Mouse (Mus musculus): Measurements from ENCODE around the gene Apol7e. TPM values are rescaled to one million over a fixed set of nuclear protein-coding genes. Genes with fewer than 3 reads are reported as not detected.
"Not testable (repeated sequence)": the region's sequence is repeated elsewhere in the genome, so short reads cannot be mapped to it uniquely, and the experiment has no call there.

Gene Apol7e
- polyA plus RNA-seq, 1 experiment from 2014 or later = not detected

GRCm38 (mm10) chr15:77732851-77733250 is 34.2 kb downstream of the Apol7e start:
- ATAC-seq; H3K9ac ChIP-seq (replicated peaks; ENCODE audit: low read depth, low read length); H3K4me1 ChIP-seq (replicated peaks; ENCODE audit: control insufficient read depth, insufficient read depth, low read length); H3K9me3 ChIP-seq (ENCODE audit: control insufficient read depth, low read length); H3K27me3 ChIP-seq (replicated peaks; ENCODE audit: control insufficient read depth, insufficient read depth, low read length); H3K4me2 ChIP-seq (ENCODE audit: low read length); H3K36me3 ChIP-seq (ENCODE audit: control insufficient read depth, insufficient read depth); H3K27ac ChIP-seq (ENCODE audit: low read length); H3K4me3 ChIP-seq (replicated peaks; ENCODE audit: low read length): not testable (repeated sequence)
- 72% methylated on average over 10 of the region's 10 CpGs for WGBS

- H3K9me3 ChIP-seq (ENCODE audit: control insufficient read depth, low read length); H3K27me3 ChIP-seq (replicated peaks; ENCODE audit: control insufficient read depth, insufficient read depth, low read length); H3K4me1 ChIP-seq (replicated peaks; ENCODE audit: control insufficient read depth, insufficient read depth, low read length); H3K4me3 ChIP-seq (replicated peaks; ENCODE audit: low read length); ATAC-seq; H3K27ac ChIP-seq (ENCODE audit: low read length); H3K9ac ChIP-seq (replicated peaks; ENCODE audit: low read depth, low read length); H3K4me2 ChIP-seq (ENCODE audit: low read length); H3K36me3 ChIP-seq (ENCODE audit: control insufficient read depth, insufficient read depth): not testable (repeated sequence)
- 77% methylated on average over 8 of the region's 8 CpGs for WGBS
Measured at GRCm38 (mm10) chr15:77733380-77733779, 34.7 kb downstream of the Apol7e start.

GRCm38 (mm10) chr15:77733903-77734302 is 35.2 kb downstream of the Apol7e start:
- H3K36me3 ChIP-seq (ENCODE audit: control insufficient read depth, insufficient read depth); H3K4me3 ChIP-seq (replicated peaks; ENCODE audit: low read length); H3K4me2 ChIP-seq (ENCODE audit: low read length); H3K9ac ChIP-seq (replicated peaks; ENCODE audit: low read depth, low read length); H3K4me1 ChIP-seq (replicated peaks; ENCODE audit: control insufficient read depth, insufficient read depth, low read length); ATAC-seq; H3K27me3 ChIP-seq (replicated peaks; ENCODE audit: control insufficient read depth, insufficient read depth, low read length); H3K27ac ChIP-seq (ENCODE audit: low read length); H3K9me3 ChIP-seq (ENCODE audit: control insufficient read depth, low read length): not testable (repeated sequence)
- WGBS = 63% methylated on average over 4 of the region's 4 CpGs

- Histone ChIP-seq H3K4me3 (replicated peaks; ENCODE audit: low read length) (no peak overlapping the region), H3K27me3 (replicated peaks; ENCODE audit: control insufficient read depth, insufficient read depth, low read length) (no peaks in the 10 kb centered on the region), H3K9me3 (ENCODE audit: control insufficient read depth, low read length) (no peaks in the 10 kb centered on the region), H3K4me1 (replicated peaks; ENCODE audit: control insufficient read depth, insufficient read depth, low read length) (no peaks in the 10 kb centered on the region), H3K9ac (replicated peaks; ENCODE audit: low read depth, low read length) (no peak overlapping the region), H3K4me2 (ENCODE audit: low read length) (no peak overlapping the region), H3K36me3 (ENCODE audit: control insufficient read depth, insufficient read depth) (no peaks in the 10 kb centered on the region), H3K27ac (ENCODE audit: low read length) (no peak overlapping the region)
- ATAC-seq = no peak
- WGBS = 79% methylated on average over 9 of the region's 9 CpGs
Measured at GRCm38 (mm10) chr15:77740511-77741297, 42.0 kb downstream of the Apol7e start.

GRCm38 (mm10) chr15:77741556-77741955 is 42.9 kb downstream of the Apol7e start:
- not testable (repeated sequence) for H3K4me3 ChIP-seq (replicated peaks; ENCODE audit: low read length); H3K27me3 ChIP-seq (replicated peaks; ENCODE audit: control insufficient read depth, insufficient read depth, low read length); H3K9me3 ChIP-seq (ENCODE audit: control insufficient read depth, low read length); H3K4me1 ChIP-seq (replicated peaks; ENCODE audit: control insufficient read depth, insufficient read depth, low read length); ATAC-seq; H3K9ac ChIP-seq (replicated peaks; ENCODE audit: low read depth, low read length); H3K27ac ChIP-seq (ENCODE audit: low read length); H3K4me2 ChIP-seq (ENCODE audit: low read length); H3K36me3 ChIP-seq (ENCODE audit: control insufficient read depth, insufficient read depth)
- 90% methylated on average over 6 of the region's 6 CpGs for WGBS

GRCm38 (mm10) chr15:77744632-77745031 is 46.0 kb downstream of the Apol7e start:
- 56% methylated on average over 5 of the region's 5 CpGs for WGBS
- H3K4me2 ChIP-seq (ENCODE audit: low read length) = no peak overlapping the region
- no peak for ATAC-seq
- H3K9me3 ChIP-seq (ENCODE audit: control insufficient read depth, low read length) = no peaks in the 10 kb centered on the region
- no peak overlapping the region for H3K9ac ChIP-seq (replicated peaks; ENCODE audit: low read depth, low read length)
- no peaks in the 10 kb centered on the region for H3K27me3 ChIP-seq (replicated peaks; ENCODE audit: control insufficient read depth, insufficient read depth, low read length)
- H3K4me1 ChIP-seq (replicated peaks; ENCODE audit: control insufficient read depth, insufficient read depth, low read length) = no peaks in the 10 kb centered on the region
- H3K27ac ChIP-seq (ENCODE audit: low read length) = no peak overlapping the region
- no peak overlapping the region for H3K4me3 ChIP-seq (replicated peaks; ENCODE audit: low read length)
- no peaks in the 10 kb centered on the region for H3K36me3 ChIP-seq (ENCODE audit: control insufficient read depth, insufficient read depth)

- no peaks in the 10 kb centered on the region for H3K27me3 ChIP-seq (replicated peaks; ENCODE audit: control insufficient read depth, insufficient read depth, low read length)
- H3K27ac ChIP-seq (ENCODE audit: low read length) = no peak overlapping the region
- ATAC-seq = no peak
- no peaks in the 10 kb centered on the region for H3K36me3 ChIP-seq (ENCODE audit: control insufficient read depth, insufficient read depth)
- no peaks in the 10 kb centered on the region for H3K9me3 ChIP-seq (ENCODE audit: control insufficient read depth, low read length)
- no peak overlapping the region for H3K4me2 ChIP-seq (ENCODE audit: low read length)
- H3K4me1 ChIP-seq (replicated peaks; ENCODE audit: control insufficient read depth, insufficient read depth, low read length) = no peaks in the 10 kb centered on the region
- H3K4me3 ChIP-seq (replicated peaks; ENCODE audit: low read length) = no peak overlapping the region
- no peak overlapping the region for H3K9ac ChIP-seq (replicated peaks; ENCODE audit: low read depth, low read length)
Measured at GRCm38 (mm10) chr15:77745081-77745480, 46.4 kb downstream of the Apol7e start.

- no peak overlapping the region for H3K27ac ChIP-seq (ENCODE audit: low read length)
- peak; percentile 36; the same call in 1 of the 2 replicates for ATAC-seq
- H3K4me1 ChIP-seq (replicated peaks; ENCODE audit: control insufficient read depth, insufficient read depth, low read length) = no peaks in the 10 kb centered on the region
- H3K36me3 ChIP-seq (ENCODE audit: control insufficient read depth, insufficient read depth) = no peaks in the 10 kb centered on the region
- no peak overlapping the region for H3K4me3 ChIP-seq (replicated peaks; ENCODE audit: low read length)
- 95% methylated on average over 1 of the region's 1 CpGs for WGBS
- H3K4me2 ChIP-seq (ENCODE audit: low read length) = no peak overlapping the region
- H3K9me3 ChIP-seq (ENCODE audit: control insufficient read depth, low read length) = no peaks in the 10 kb centered on the region
- no peak overlapping the region for H3K9ac ChIP-seq (replicated peaks; ENCODE audit: low read depth, low read length)
- H3K27me3 ChIP-seq (replicated peaks; ENCODE audit: control insufficient read depth, insufficient read depth, low read length) = no peaks in the 10 kb centered on the region
Measured at GRCm38 (mm10) chr15:77746326-77746725, 47.7 kb downstream of the Apol7e start.

- H3K9me3 ChIP-seq (ENCODE audit: control insufficient read depth, low read length) = no peaks in the 10 kb centered on the region
- H3K9ac ChIP-seq (replicated peaks; ENCODE audit: low read depth, low read length) = no peak overlapping the region
- H3K4me2 ChIP-seq (ENCODE audit: low read length) = no peak overlapping the region
- no peaks in the 10 kb centered on the region for H3K4me1 ChIP-seq (replicated peaks; ENCODE audit: control insufficient read depth, insufficient read depth, low read length)
- no peak overlapping the region for H3K4me3 ChIP-seq (replicated peaks; ENCODE audit: low read length)
- no peaks in the 10 kb centered on the region for H3K27me3 ChIP-seq (replicated peaks; ENCODE audit: control insufficient read depth, insufficient read depth, low read length)
- H3K36me3 ChIP-seq (ENCODE audit: control insufficient read depth, insufficient read depth) = no peaks in the 10 kb centered on the region
- 83% methylated on average over 3 of the region's 3 CpGs for WGBS
- no peak for ATAC-seq
- no peak overlapping the region for H3K27ac ChIP-seq (ENCODE audit: low read length)
Measured at GRCm38 (mm10) chr15:77748414-77748813, 49.8 kb downstream of the Apol7e start.

- Histone ChIP-seq H3K4me1 (replicated peaks; ENCODE audit: control insufficient read depth, insufficient read depth, low read length) (no peaks in the 10 kb centered on the region), H3K4me3 (replicated peaks; ENCODE audit: low read length) (no peak overlapping the region), H3K36me3 (ENCODE audit: control insufficient read depth, insufficient read depth) (no peaks in the 10 kb centered on the region), H3K27ac (ENCODE audit: low read length) (no peak overlapping the region), H3K9ac (replicated peaks; ENCODE audit: low read depth, low read length) (no peak overlapping the region), H3K27me3 (replicated peaks; ENCODE audit: control insufficient read depth, insufficient read depth, low read length) (no peaks in the 10 kb centered on the region), H3K4me2 (ENCODE audit: low read length) (no peak overlapping the region), H3K9me3 (ENCODE audit: control insufficient read depth, low read length) (no peaks in the 10 kb centered on the region)
- WGBS = 94% methylated on average over 10 of the region's 10 CpGs
- no peak for ATAC-seq
Measured at GRCm38 (mm10) chr15:77749717-77750116, 51.1 kb downstream of the Apol7e start.
